Mouse (Mus musculus): ENCODE results near the gene Ctnnd2.

DNA sequence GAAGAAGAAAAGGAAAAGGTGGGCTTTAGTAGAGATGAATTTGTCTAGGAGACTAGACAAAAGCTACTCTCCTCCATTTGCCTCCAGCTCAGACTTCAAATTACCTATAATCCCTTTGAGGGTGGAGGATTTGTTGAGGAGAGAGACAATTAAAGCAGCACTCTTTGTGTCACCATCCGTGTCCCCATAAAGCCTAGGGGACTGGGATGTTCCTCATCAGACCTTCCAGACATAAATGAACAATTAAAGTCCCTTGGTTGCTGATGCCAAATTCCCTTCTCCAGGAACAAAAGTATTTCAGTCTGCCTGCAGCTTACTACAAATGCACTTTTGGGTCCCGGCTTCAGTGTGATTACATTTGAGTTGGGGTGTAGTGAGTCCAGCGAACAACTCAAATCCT, 340.1 kb downstream of the Ctnnd2 start:
- TF ChIP-seq POLR2A (IDR thresholded peaks at IDR 0.05; ENCODE audit: control insufficient read depth, extremely low read depth, insufficient read depth, low read length, poor library complexity): no peak
- no peak for TF ChIP-seq CTCF (IDR thresholded peaks at IDR 0.05; ENCODE audit: borderline replicate concordance, control insufficient read depth, extremely low read depth, insufficient read depth, low read length, poor library complexity)
